Mouse (Mus musculus): ENCODE measurements around the gene Mlph.

GRCm38 (mm10) chr1:90926030-90926429, 11.1 kb downstream of the Mlph start:
- TF ChIP-seq CTCF (IDR thresholded peaks at IDR 0.05; ENCODE audit: control insufficient read depth, insufficient read depth, low read length) (no peak), POLR2A (IDR thresholded peaks at IDR 0.05; ENCODE audit: borderline replicate concordance, control insufficient read depth, low read depth, low read length) (no peak)

Data from bone marrow, adult 2 months (tissue).